Mouse (Mus musculus) heart, postnatal 0 days (tissue): ENCODE results near the gene Rad23a.

Source experiments
- CTCF ChIP-seq: IDR thresholded peaks from 2 replicates; pipeline ENCODE4 v1.5.1; 2016; ENCODE audit warnings: antibody characterized with exemption, control low read depth, low read depth
- EP300 ChIP-seq: IDR thresholded peaks from 2 replicates; pipeline ENCODE4 v1.6.1; 2016; ENCODE audit warnings: antibody characterized with exemption, low read depth

GRCm38 (mm10) chr8:84784681-84785505 lies 55.6 kb downstream of the Rad23a start:
- TF ChIP-seq CTCF (no peak), EP300 (no peak)
